ENCODE assay signal across 9 mouse cellular contexts in the genomic region with DNA sequence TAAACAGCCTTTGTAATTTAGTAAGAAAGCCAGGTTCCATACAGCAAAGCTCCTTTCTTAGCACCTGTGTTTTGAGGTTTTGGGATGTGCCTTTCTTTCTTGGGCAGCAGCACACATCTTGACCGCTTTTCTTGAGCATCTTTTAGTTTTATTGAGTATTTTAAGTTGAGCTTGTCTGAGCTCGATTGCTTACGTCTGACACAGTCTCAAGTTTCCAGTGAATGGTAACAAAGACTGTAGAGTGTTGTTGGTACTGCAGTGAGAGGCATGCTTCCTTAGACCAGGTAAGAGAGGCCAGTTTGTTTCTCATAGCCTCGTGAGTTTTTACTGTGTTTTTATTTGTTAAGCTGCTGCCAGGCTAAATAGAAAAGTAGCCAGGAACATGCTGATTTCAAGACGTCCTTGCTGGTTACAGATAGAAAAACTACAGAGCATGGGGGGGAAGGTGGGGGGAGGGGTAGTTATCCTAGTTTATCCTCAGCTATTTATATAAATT.
DNase-seq lines count a peak whose midpoint lies in the region; ATAC-seq lines count a peak whose summit lies in the region.
"Had no signal": no experiment of that assay in that cellular context is flagged by ENCODE, and none has a peak within 500 bp of the region (broad histone marks: within the 10 kb centered on the region; RNA-seq: fewer than 3 reads in every experiment).

No protein-coding gene starts in this region.

- ATAC-seq in heart, embryonic 14.5 days (ENCODE audit: insufficient number of reproducible peaks, insufficient read depth, low FRiP score, low read depth) = no peak
- ATAC-seq: Patski had no signal

- no peaks in the 10 kb centered on the region for H3K36me3 ChIP-seq in heart, embryonic 14.5 days (ENCODE audit: control insufficient read depth, insufficient read depth, low read length)

- 6% methylated on average over 5 of the region's 5 CpGs for WGBS in heart, embryonic 14.5 days

- no peaks in the 10 kb centered on the region for H3K9me3 ChIP-seq in heart, embryonic 14.5 days (ENCODE audit: control insufficient read depth, low read length)

- peak overlapping the region in 1 of 2 experiments; percentile 3; a peak in 1 of 4 replicates for H3K27ac ChIP-seq in heart, embryonic 14.5 days (replicated peaks in 1 of 2; ENCODE audit: control insufficient read depth in 1 of 2, insufficient read depth in 1 of 2, low read depth in 2 of 2, low read length in 2 of 2)

- H3K4me1 ChIP-seq in heart, embryonic 14.5 days (ENCODE audit: control insufficient read depth in 2 of 2, insufficient read depth in 2 of 2, low read length in 2 of 2) = peaks cover 0 to 6% of the 10 kb centered on the region in 2 experiments; a peak in 1 of 4 replicates

- H3K4me2 ChIP-seq in heart, embryonic 14.5 days (ENCODE audit: low read length) = peak overlapping the region; percentile 67

- peak overlapping the region; percentile 38 to 39; a peak in 3 of 4 replicates for H3K4me3 ChIP-seq in heart, embryonic 14.5 days (ENCODE audit: control insufficient read depth in 1 of 2, insufficient read depth in 1 of 2, low read depth in 1 of 2, low read length in 2 of 2)

- no peaks in the 10 kb centered on the region for H3K27me3 ChIP-seq in heart, embryonic 14.5 days (ENCODE audit: control insufficient read depth, insufficient read depth, low read length)
- H3K27me3 ChIP-seq: Patski had no signal

- peak overlapping the region; percentile 51 for H3K9ac ChIP-seq in heart, embryonic 14.5 days (ENCODE audit: low read length)

- DNase-seq in cerebellum, adult 8-10 months = peak; percentile 15
- DNase-seq in cerebellum, postnatal 4 days (ENCODE audit: low spot score in 2 of 2) = no peak
- DNase-seq in CD4-positive helper T cell, adult 2 months (ENCODE audit: low read depth, low spot score) = peak; percentile 39
- peak; percentile 81 for DNase-seq in embryo, embryonic 11 days
- DNase-seq in kidney, postnatal 14 days = peak; percentile 36
- peak; percentile 84 for DNase-seq in mesoderm, embryonic 11.5 days (ENCODE audit: low read depth, low spot score)
- DNase-seq in thymus, postnatal 25 days = peak; percentile 23

Comparison
In these comparisons a context has a peak if more than half of its experiments do, and no peak if none do; other contexts are left out.
1. DNase-seq: peak in cerebellum, adult 8-10 months (single experiment), CD4-positive helper T cell, adult 2 months (single experiment), embryo, embryonic 11 days (single experiment), kidney, postnatal 14 days (single experiment), mesoderm, embryonic 11.5 days (single experiment) and thymus, postnatal 25 days (single experiment); none in cerebellum, postnatal 4 days (0 of 2).